Mouse (Mus musculus): ENCODE results near the gene Oaz1.

Oaz1 gene

GRCm38 (mm10) chr10:80826151-80827062 lies at the start of gene Oaz1:
Gene Oaz1 (plus strand): TSS chr10:80826656.
- DNase-seq, result peak; percentile 100

GRCm38 (mm10) chr10:80777123-80777522 lies 49.3 kb upstream of the Oaz1 start:
- no peak for DNase-seq

GRCm38 (mm10) chr10:80779565-80779964 lies 46.9 kb upstream of the Oaz1 start:
- no peak for DNase-seq

GRCm38 (mm10) chr10:80784302-80784701 lies 42.2 kb upstream of the Oaz1 start:
- peak; percentile 55 for DNase-seq

- no peak for DNase-seq
Measured at GRCm38 (mm10) chr10:80784871-80785270, 41.6 kb upstream of the Oaz1 start.

GRCm38 (mm10) chr10:80785963-80786362 lies 40.5 kb upstream of the Oaz1 start:
- no peak for DNase-seq

GRCm38 (mm10) chr10:80787517-80787916 lies 38.9 kb upstream of the Oaz1 start:
- DNase-seq, result no peak

- DNase-seq, result no peak
Measured at GRCm38 (mm10) chr10:80790761-80791404, 35.6 kb upstream of the Oaz1 start.

GRCm38 (mm10) chr10:80791476-80792174 lies 34.8 kb upstream of the Oaz1 start:
- peak; percentile 40 for DNase-seq

- DNase-seq, result no peak
Measured at GRCm38 (mm10) chr10:80792175-80793032, 34.1 kb upstream of the Oaz1 start.

- DNase-seq, result no peak
Measured at GRCm38 (mm10) chr10:80793033-80793784, 33.2 kb upstream of the Oaz1 start.

- no peak for DNase-seq
Measured at GRCm38 (mm10) chr10:80793803-80794202, 32.7 kb upstream of the Oaz1 start.

- DNase-seq, result no peak
Measured at GRCm38 (mm10) chr10:80794750-80795149, 31.7 kb upstream of the Oaz1 start.

GRCm38 (mm10) chr10:80796307-80796848 lies 30.1 kb upstream of the Oaz1 start:
- DNase-seq, result no peak

- DNase-seq, result no peak
Measured at GRCm38 (mm10) chr10:80797186-80798149, 29.0 kb upstream of the Oaz1 start.

- peak; percentile 97 for DNase-seq
Measured at GRCm38 (mm10) chr10:80798150-80799006, 28.1 kb upstream of the Oaz1 start, which contains the start of the genes Sf3a2 and Plekhj1. Gene Sf3a2 (plus strand): TSS chr10:80798198. Gene Plekhj1 (minus strand): TSS chr10:80798626.

- no peak for DNase-seq
Measured at GRCm38 (mm10) chr10:80799070-80799566, 27.3 kb upstream of the Oaz1 start.

GRCm38 (mm10) chr10:80802204-80802912 lies 24.1 kb upstream of the Oaz1 start:
- no peak for DNase-seq

All from right cerebral cortex, adult 18-20 months (tissue).